Comparison of ENCODE assay signal across 8 mouse cellular contexts in the genomic region with DNA sequence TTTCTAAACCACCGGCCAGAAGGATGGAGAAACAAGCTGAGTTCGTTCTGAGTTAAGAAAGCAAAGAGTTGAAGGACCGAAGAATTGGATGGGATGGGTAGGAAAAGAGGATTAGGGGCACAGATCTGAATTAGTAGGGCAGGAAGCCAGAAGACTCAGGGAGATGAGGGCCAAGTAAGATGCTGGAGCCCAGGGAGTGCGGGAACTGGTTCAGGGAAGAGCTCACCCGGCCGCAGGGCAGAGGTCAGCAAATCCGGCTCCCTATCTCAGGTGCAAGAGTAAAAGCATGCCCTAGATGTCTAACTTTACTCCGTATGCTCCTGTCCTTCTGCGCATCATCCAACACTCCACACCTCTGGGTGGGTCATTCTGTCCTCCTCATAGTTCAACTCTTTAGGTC. TPM values are rescaled to one million over a fixed set of nuclear protein-coding genes. Genes with fewer than 3 reads are reported as not detected.
A peak's percentile ranks its signal among the peaks of the same experiment; 100 is the strongest.
DNase-seq lines count a peak whose midpoint lies in the region; ATAC-seq lines count a peak whose summit lies in the region.

No protein-coding gene starts in this region.

- DNase-seq in kidney, adult 9 months: peak; percentile 45
- DNase-seq in kidney, adult 11 months: no peak
- peak; percentile 55 for DNase-seq in brain, adult 2 months (ENCODE audit: low read depth, low spot score)
- DNase-seq in forebrain, embryonic 14.5 days (ENCODE audit: low spot score): no peak
- DNase-seq in ovary, adult 18-20 months (ENCODE audit: low spot score): no peak
- DNase-seq in right cerebral cortex, postnatal 4 days: no peak
- DNase-seq in urinary bladder, postnatal 10 days (ENCODE audit: low spot score): no peak

- peak overlapping the region; percentile 85 for H3K4me2 ChIP-seq in forebrain, embryonic 14.5 days (ENCODE audit: low read length)
- H3K4me2 ChIP-seq in liver, embryonic 12.5 days: peak overlapping the region; percentile 93

- H3K27ac ChIP-seq in forebrain, embryonic 14.5 days (ENCODE audit: low read depth, low read length): peak overlapping the region; percentile 82
- H3K27ac ChIP-seq in liver, embryonic 12.5 days: no peak overlapping the region

- no peaks in the 10 kb centered on the region for H3K9me3 ChIP-seq in forebrain, embryonic 14.5 days (replicated peaks; ENCODE audit: control insufficient read depth, low read length)
- H3K9me3 ChIP-seq in liver, embryonic 12.5 days (replicated peaks): 0 out of 2 replicates have a peak, but pooled peaks cover 3% of the 10 kb centered on the region

- H3K9ac ChIP-seq in forebrain, embryonic 14.5 days (ENCODE audit: low read length): peak overlapping the region; percentile 75
- peak overlapping the region; percentile 68 for H3K9ac ChIP-seq in liver, embryonic 12.5 days

- peaks cover 11% of the 10 kb centered on the region for H3K4me1 ChIP-seq in forebrain, embryonic 14.5 days (ENCODE audit: control insufficient read depth, insufficient read depth, low read length)
- peaks cover 39% of the 10 kb centered on the region for H3K4me1 ChIP-seq in liver, embryonic 12.5 days

- 0 out of 2 replicates have a peak, but pooled peaks have one; percentile 1 for ATAC-seq in forebrain, embryonic 14.5 days
- ATAC-seq in liver, embryonic 12.5 days: no peak

- 4% methylated on average over 9 of the region's 9 CpGs for WGBS in forebrain, embryonic 14.5 days
- 12% methylated on average over 9 of the region's 9 CpGs for WGBS in liver, embryonic 12.5 days (ENCODE audit: insufficient replicate concordance)

- H3K27me3 ChIP-seq in forebrain, embryonic 14.5 days (replicated peaks; ENCODE audit: control insufficient read depth, insufficient read depth, low read length): no peaks in the 10 kb centered on the region
- H3K27me3 ChIP-seq in liver, embryonic 12.5 days (replicated peaks): peaks cover 13% of the 10 kb centered on the region

- H3K4me3 ChIP-seq in forebrain, embryonic 14.5 days (ENCODE audit: low read depth, low read length): peak overlapping the region; percentile 46
- peak overlapping the region; percentile 60 for H3K4me3 ChIP-seq in liver, embryonic 12.5 days

- H3K36me3 ChIP-seq in forebrain, embryonic 14.5 days (ENCODE audit: control insufficient read depth, insufficient read depth, low read length): no peaks in the 10 kb centered on the region
- H3K36me3 ChIP-seq in liver, embryonic 12.5 days: no peaks in the 10 kb centered on the region

RNA-seq across cellular contexts. Expression of gene Tmbim1, which starts 27.5 kb away (rescaled TPM):
- 3.7 and 4.9 TPM in 2 replicates for polyA plus RNA-seq in forebrain, embryonic 14.5 days (2014; fragmentation: Nextera tagmentation; extraction: Ambion mirVana)
- polyA plus RNA-seq in liver, embryonic 12.5 days (2016; fragmentation: Nextera tagmentation; extraction: Ambion mirVana): 17.5 and 18.6 TPM in 2 replicates

RNA-seq across cellular contexts. Expression of gene Catip, which starts 29.0 kb away (rescaled TPM):
- polyA plus RNA-seq in forebrain, embryonic 14.5 days (2014; fragmentation: Nextera tagmentation; extraction: Ambion mirVana): 0.50 and 0.93 TPM in 2 replicates
- 0.11 and 0.14 TPM in 2 replicates for polyA plus RNA-seq in liver, embryonic 12.5 days (2016; fragmentation: Nextera tagmentation; extraction: Ambion mirVana)

RNA-seq across cellular contexts. Expression of gene Slc11a1, which starts 42.1 kb away (rescaled TPM):
- 1.9 and 2.4 TPM in 2 replicates for polyA plus RNA-seq in forebrain, embryonic 14.5 days (2014; fragmentation: Nextera tagmentation; extraction: Ambion mirVana)
- 8.6 and 9.0 TPM in 2 replicates for polyA plus RNA-seq in liver, embryonic 12.5 days (2016; fragmentation: Nextera tagmentation; extraction: Ambion mirVana)

RNA-seq across cellular contexts. Expression of gene Pnkd, which starts 48.2 kb away (rescaled TPM):
- 108 and 114 TPM in 2 replicates for polyA plus RNA-seq in forebrain, embryonic 14.5 days (2014; fragmentation: Nextera tagmentation; extraction: Ambion mirVana)
- 45.7 and 48.7 TPM in 2 replicates for polyA plus RNA-seq in liver, embryonic 12.5 days (2016; fragmentation: Nextera tagmentation; extraction: Ambion mirVana)

RNA-seq across cellular contexts. Expression of gene Aamp, which starts 48.4 kb away (rescaled TPM):
- polyA plus RNA-seq in forebrain, embryonic 14.5 days (2014; fragmentation: Nextera tagmentation; extraction: Ambion mirVana): 226 and 231 TPM in 2 replicates
- 119 and 120 TPM in 2 replicates for polyA plus RNA-seq in liver, embryonic 12.5 days (2016; fragmentation: Nextera tagmentation; extraction: Ambion mirVana)

Comparison
In these comparisons a context has a peak if more than half of its experiments do, and no peak if none do; other contexts are left out.
1. DNase-seq: peak in kidney, adult 9 months (single experiment) and brain, adult 2 months (single experiment); none in kidney, adult 11 months (single experiment), forebrain, embryonic 14.5 days (single experiment), ovary, adult 18-20 months (single experiment), right cerebral cortex, postnatal 4 days (single experiment) and urinary bladder, postnatal 10 days (single experiment).